8 mouse cellular contexts compared by ENCODE assay signal in genomic region chr9:40628130-40629069, GRCm38 (mm10). TPM values are rescaled to one million over a fixed set of nuclear protein-coding genes. Genes with fewer than 3 reads are reported as not detected.
DNase-seq lines count a peak whose midpoint lies in the region; ATAC-seq lines count a peak whose summit lies in the region.
"Had no signal": no experiment of that assay in that cellular context is flagged by ENCODE, and none has a peak within 500 bp of the region (broad histone marks: within the 10 kb centered on the region; RNA-seq: fewer than 3 reads in every experiment).

No protein-coding gene starts in this region.

- WGBS in embryonic facial prominence, embryonic 10.5 days: 61% methylated on average over 20 of the region's 20 CpGs
- 54% methylated on average over 20 of the region's 20 CpGs for WGBS in liver, embryonic 15.5 days (ENCODE audit: insufficient replicate concordance)

- H3K9me3 ChIP-seq in embryonic facial prominence, embryonic 10.5 days: no peaks in the 10 kb centered on the region
- no peaks in the 10 kb centered on the region for H3K9me3 ChIP-seq in liver, embryonic 15.5 days (replicated peaks)

- no peak overlapping the region for H3K27ac ChIP-seq in embryonic facial prominence, embryonic 10.5 days (replicated peaks)
- H3K27ac ChIP-seq in liver, embryonic 15.5 days (replicated peaks): no peak overlapping the region

- H3K4me2 ChIP-seq in liver, embryonic 15.5 days: no peak overlapping the region

- peak; percentile 7 for DNase-seq in thymus, postnatal 0 days (ENCODE audit: low spot score)
- DNase-seq in thymus, postnatal 14 days: no peak
- DNase-seq in adrenal gland, postnatal 36 days: peak; percentile 74 to 75
- peak; percentile 76 for DNase-seq in embryonic facial prominence, embryonic 10.5 days (ENCODE audit: low spot score)
- peak; percentile 94 for DNase-seq in kidney, adult 9 months
- peak; percentile 80 for DNase-seq in retina, embryonic 14.5 days (ENCODE audit: low spot score)

- no peak overlapping the region for H3K9ac ChIP-seq in liver, embryonic 15.5 days

- H3K4me3 ChIP-seq in embryonic facial prominence, embryonic 10.5 days: no peak overlapping the region
- no peak overlapping the region for H3K4me3 ChIP-seq in liver, embryonic 15.5 days (replicated peaks)

- ATAC-seq in liver, embryonic 15.5 days (ENCODE audit: insufficient read depth): 0 out of 2 replicates have a peak, but pooled peaks have one; percentile 15

- peaks cover 38% of the 10 kb centered on the region for H3K4me1 ChIP-seq in embryonic facial prominence, embryonic 10.5 days
- H3K4me1 ChIP-seq in liver, embryonic 15.5 days (replicated peaks): 0 out of 2 replicates have a peak, but pooled peaks cover 4% of the 10 kb centered on the region

- peaks cover 11% of the 10 kb centered on the region; the same call in 1 of the 2 replicates for H3K27me3 ChIP-seq in embryonic facial prominence, embryonic 10.5 days (replicated peaks; ENCODE audit: low read depth, poor library complexity, severe bottlenecking)
- 0 out of 2 replicates have a peak, but pooled peaks cover 6% of the 10 kb centered on the region for H3K27me3 ChIP-seq in liver, embryonic 15.5 days

- H3K36me3 ChIP-seq in embryonic facial prominence, embryonic 10.5 days (replicated peaks): no peaks in the 10 kb centered on the region
- H3K36me3 ChIP-seq in liver, embryonic 15.5 days (replicated peaks): no peaks in the 10 kb centered on the region

RNA-seq across cellular contexts. Expression of gene Gm21915, which starts 42.0 kb away (rescaled TPM):
- not detected in 2 replicates for polyA plus RNA-seq in thymus, postnatal 0 days (2015; fragmentation: Nextera tagmentation; extraction: Ambion mirVana)
- total RNA-seq in adrenal gland, postnatal 36 days (2021): not detected
- not detected in 2 replicates for polyA plus RNA-seq in embryonic facial prominence, embryonic 10.5 days (2016; fragmentation: Nextera tagmentation; extraction: Ambion mirVana)
- polyA plus RNA-seq in liver, embryonic 15.5 days (2015; fragmentation: Nextera tagmentation; extraction: Ambion mirVana): not detected in 2 replicates
- polyA plus RNA-seq: frontal cortex, adult 2 months had no signal

RNA-seq across cellular contexts. Expression of gene Clmp, which starts 57.4 kb away (rescaled TPM):
- polyA plus RNA-seq in thymus, postnatal 0 days (2015; fragmentation: Nextera tagmentation; extraction: Ambion mirVana): 0.74 and 0.75 TPM in 2 replicates
- 1 to 10 TPM; 5.2 to 6.9 TPM for total RNA-seq in adrenal gland, postnatal 36 days (2021)
- 35.5 and 45.6 TPM in 2 replicates for polyA plus RNA-seq in embryonic facial prominence, embryonic 10.5 days (2016; fragmentation: Nextera tagmentation; extraction: Ambion mirVana)
- polyA plus RNA-seq in liver, embryonic 15.5 days (2015; fragmentation: Nextera tagmentation; extraction: Ambion mirVana): 0.75 and 0.92 TPM in 2 replicates

Comparison
In these comparisons a context has a peak if more than half of its experiments do, and no peak if none do; other contexts are left out.
1. RNA of gene Clmp, which starts 57.4 kb away (polyA plus RNA-seq): 35.5 to 45.6 TPM in embryonic facial prominence, embryonic 10.5 days; 0.75 to 0.92 TPM in liver, embryonic 15.5 days and 0.74 to 0.75 TPM in thymus, postnatal 0 days; every median in the first group is over 10 times any median in the second.